11 mouse cellular contexts compared by ENCODE assay signal in the genomic region with DNA sequence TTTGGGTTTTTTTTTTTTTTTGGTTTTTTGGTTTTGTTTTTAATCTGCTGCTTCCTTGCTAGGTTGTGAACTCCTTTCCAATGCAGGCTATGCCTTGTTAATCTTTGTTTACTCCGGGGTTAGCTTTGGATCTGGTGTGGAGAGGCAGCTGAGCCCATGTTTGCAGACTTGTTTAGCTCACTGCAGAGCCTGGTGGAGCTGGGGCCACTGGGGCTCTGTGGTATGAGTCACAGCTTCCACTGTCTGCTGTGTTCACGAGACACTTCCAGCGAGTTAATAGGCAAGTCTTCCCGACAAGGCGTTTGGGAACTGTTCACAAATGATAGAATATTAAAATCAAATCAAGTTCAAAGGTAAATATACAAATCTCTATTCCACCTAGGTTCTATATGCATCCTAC. TPM values are rescaled to one million over a fixed set of nuclear protein-coding genes. Genes with fewer than 3 reads are reported as not detected.
A peak's percentile ranks its signal among the peaks of the same experiment; 100 is the strongest.
DNase-seq lines count a peak whose midpoint lies in the region; ATAC-seq and TF ChIP-seq lines count a peak whose summit lies in the region.
"Had no signal": no experiment of that assay in that cellular context is flagged by ENCODE, and none has a peak within 500 bp of the region (broad histone marks: within the 10 kb centered on the region; RNA-seq: fewer than 3 reads in every experiment).

No protein-coding gene starts in this region.

- no peak overlapping the region for H3K27ac ChIP-seq in gastrocnemius, adult 2 months
- 0 out of 2 replicates have a peak overlapping the region, but pooled peaks have one; percentile 10 for H3K27ac ChIP-seq in midbrain, embryonic 10.5 days (replicated peaks)
- no peak overlapping the region for H3K27ac ChIP-seq in midbrain, embryonic 14.5 days (replicated peaks; ENCODE audit: low read depth, low read length)
- peak overlapping the region; percentile 17; the same call in 1 of the 2 replicates for H3K27ac ChIP-seq in heart, embryonic 11.5 days (ENCODE audit: low read depth, low read length)
- no peak overlapping the region for H3K27ac ChIP-seq in stomach, embryonic 15.5 days
- H3K27ac ChIP-seq: limb, embryonic 15.5 days had no signal

- no peaks in the 10 kb centered on the region for H3K36me3 ChIP-seq in midbrain, embryonic 10.5 days
- no peaks in the 10 kb centered on the region for H3K36me3 ChIP-seq in midbrain, embryonic 14.5 days (ENCODE audit: control insufficient read depth, insufficient read depth, low read length)
- no peaks in the 10 kb centered on the region for H3K36me3 ChIP-seq in heart, embryonic 11.5 days (ENCODE audit: control insufficient read depth, insufficient read depth, low read length)
- H3K36me3 ChIP-seq in stomach, embryonic 15.5 days: no peaks in the 10 kb centered on the region
- H3K36me3 ChIP-seq: limb, embryonic 15.5 days had no signal

- ATAC-seq in midbrain, embryonic 14.5 days (ENCODE audit: low FRiP score, low TSS enrichment): no peak
- ATAC-seq in heart, embryonic 11.5 days (replicated peaks; ENCODE audit: insufficient number of reproducible peaks, low FRiP score, low TSS enrichment): 0 out of 2 replicates have a peak, but pooled peaks have one; percentile 65
- ATAC-seq in stomach, embryonic 15.5 days (ENCODE audit: insufficient read depth, low FRiP score, low read depth): peak; percentile 72
- ATAC-seq: CD4-positive, CD25-positive, alpha-beta regulatory T cell, adult 4 months had no signal

- peaks cover 36% of the 10 kb centered on the region for H3K4me1 ChIP-seq in midbrain, embryonic 10.5 days
- peaks cover 7% of the 10 kb centered on the region; the same call in 1 of the 2 replicates for H3K4me1 ChIP-seq in midbrain, embryonic 14.5 days (ENCODE audit: control insufficient read depth, insufficient read depth, low read length)
- peaks cover 19% of the 10 kb centered on the region for H3K4me1 ChIP-seq in heart, embryonic 11.5 days (ENCODE audit: control insufficient read depth, insufficient read depth, low read length)
- peaks cover 6% of the 10 kb centered on the region; the same call in 1 of the 2 replicates for H3K4me1 ChIP-seq in stomach, embryonic 15.5 days

- H3K9me3 ChIP-seq in midbrain, embryonic 10.5 days (replicated peaks): no peaks in the 10 kb centered on the region
- no peaks in the 10 kb centered on the region for H3K9me3 ChIP-seq in midbrain, embryonic 14.5 days (ENCODE audit: control insufficient read depth, low read length)
- H3K9me3 ChIP-seq in heart, embryonic 11.5 days (replicated peaks; ENCODE audit: control insufficient read depth, low read length): no peaks in the 10 kb centered on the region
- no peaks in the 10 kb centered on the region for H3K9me3 ChIP-seq in stomach, embryonic 15.5 days
- H3K9me3 ChIP-seq: limb, embryonic 15.5 days had no signal

- H3K4me3 ChIP-seq in gastrocnemius, adult 2 months: no peak overlapping the region
- no peak overlapping the region for H3K4me3 ChIP-seq in midbrain, embryonic 10.5 days
- no peak overlapping the region for H3K4me3 ChIP-seq in midbrain, embryonic 14.5 days (replicated peaks; ENCODE audit: low read depth, low read length)
- no peak overlapping the region for H3K4me3 ChIP-seq in heart, embryonic 11.5 days (ENCODE audit: low read depth, low read length)
- no peak overlapping the region for H3K4me3 ChIP-seq in stomach, embryonic 15.5 days (replicated peaks)
- H3K4me3 ChIP-seq: limb, embryonic 15.5 days had no signal

- 48% methylated on average over 5 of the region's 5 CpGs for WGBS in midbrain, embryonic 10.5 days
- 54% methylated on average over 5 of the region's 5 CpGs for WGBS in midbrain, embryonic 14.5 days
- WGBS in heart, embryonic 11.5 days (ENCODE audit: insufficient replicate concordance): 12% methylated on average over 5 of the region's 5 CpGs
- WGBS in stomach, embryonic 15.5 days: 12% methylated on average over 5 of the region's 5 CpGs

- no peak for TF ChIP-seq CTCF in gastrocnemius, adult 2 months (IDR thresholded peaks at IDR 0.05)

- no peak overlapping the region for H3K4me2 ChIP-seq in midbrain, embryonic 14.5 days (ENCODE audit: low read length)
- H3K4me2 ChIP-seq in heart, embryonic 11.5 days: 0 out of 2 replicates have a peak overlapping the region, but pooled peaks have one; percentile 19
- H3K4me2 ChIP-seq in stomach, embryonic 15.5 days: no peak overlapping the region
- H3K4me2 ChIP-seq: limb, embryonic 15.5 days had no signal

- H3K27me3 ChIP-seq in midbrain, embryonic 10.5 days (ENCODE audit: low read depth, poor library complexity, severe bottlenecking): no peaks in the 10 kb centered on the region
- no peaks in the 10 kb centered on the region for H3K27me3 ChIP-seq in midbrain, embryonic 14.5 days (ENCODE audit: control insufficient read depth, insufficient read depth, low read length)
- no peaks in the 10 kb centered on the region for H3K27me3 ChIP-seq in heart, embryonic 11.5 days (ENCODE audit: control insufficient read depth, insufficient read depth, low read length)
- H3K27me3 ChIP-seq in stomach, embryonic 15.5 days (replicated peaks): no peaks in the 10 kb centered on the region
- H3K27me3 ChIP-seq: limb, embryonic 15.5 days had no signal

- peak; percentile 42 for DNase-seq in gastrocnemius, adult 2 months
- DNase-seq in gastrocnemius, adult 8-10 months (ENCODE audit: low spot score in 2 of 2): no peak
- DNase-seq in midbrain, embryonic 10.5 days (ENCODE audit: low spot score): no peak
- no peak for DNase-seq in midbrain, embryonic 14.5 days
- DNase-seq in testis, postnatal 14 days (ENCODE audit: low spot score): no peak
- no peak for DNase-seq in embryo, embryonic 9.5 days (ENCODE audit: extremely low spot score)
- DNase-seq: thymus, adult 2 months had no signal

- H3K9ac ChIP-seq in midbrain, embryonic 14.5 days (replicated peaks; ENCODE audit: low read length): no peak overlapping the region
- no peak overlapping the region for H3K9ac ChIP-seq in heart, embryonic 11.5 days (ENCODE audit: low read depth, low read length)
- H3K9ac ChIP-seq in stomach, embryonic 15.5 days: no peak overlapping the region
- H3K9ac ChIP-seq: limb, embryonic 15.5 days had no signal

- intact Hi-C loops in gastrocnemius, adult 2 months (cut with DNase I): no loop called here

RNA-seq across cellular contexts. Expression of a gene that starts 22.4 kb away (rescaled TPM):
- total RNA-seq in gastrocnemius, adult 2 months (2021): 10 to 100 TPM; 59.8 to 69.4 TPM
- total RNA-seq in gastrocnemius, adult 8-10 months (2022): 10 to 100 TPM; 41.5 to 51.2 (median 49.4) TPM
- 0.96 and 1.1 TPM in 2 replicates for polyA plus RNA-seq in midbrain, embryonic 10.5 days (2016; fragmentation: Nextera tagmentation; extraction: Ambion mirVana)
- polyA plus RNA-seq in midbrain, embryonic 14.5 days (2014; fragmentation: Nextera tagmentation; extraction: Ambion mirVana): 7.5 and 7.7 TPM in 2 replicates
- 1.5 and 1.9 TPM in 2 replicates for polyA plus RNA-seq in heart, embryonic 11.5 days (2014; fragmentation: Nextera tagmentation; extraction: Ambion mirVana)
- polyA plus RNA-seq in stomach, embryonic 15.5 days (2015; fragmentation: Nextera tagmentation; extraction: Ambion mirVana): 7.8 and 8.5 TPM in 2 replicates

RNA-seq across cellular contexts. Expression of a gene that starts 30.7 kb away (rescaled TPM):
- 10 to 100 TPM; 55.5 to 67.5 TPM for total RNA-seq in gastrocnemius, adult 2 months (2021)
- total RNA-seq in gastrocnemius, adult 8-10 months (2022): 10 to 100 TPM; 55.1 to 62.3 (median 58.3) TPM
- polyA plus RNA-seq in midbrain, embryonic 10.5 days (2016; fragmentation: Nextera tagmentation; extraction: Ambion mirVana): 70.9 and 74.1 TPM in 2 replicates
- polyA plus RNA-seq in midbrain, embryonic 14.5 days (2014; fragmentation: Nextera tagmentation; extraction: Ambion mirVana): 91.5 and 93.7 TPM in 2 replicates
- 146 and 150 TPM in 2 replicates for polyA plus RNA-seq in heart, embryonic 11.5 days (2014; fragmentation: Nextera tagmentation; extraction: Ambion mirVana)
- polyA plus RNA-seq in stomach, embryonic 15.5 days (2015; fragmentation: Nextera tagmentation; extraction: Ambion mirVana): 85.6 and 89.8 TPM in 2 replicates

Comparison
In these comparisons a context has a peak if more than half of its experiments do, and no peak if none do; other contexts are left out.
1. H3K27ac ChIP-seq: peak in midbrain, embryonic 10.5 days (single experiment) and heart, embryonic 11.5 days (single experiment); none in gastrocnemius, adult 2 months (single experiment), midbrain, embryonic 14.5 days (single experiment) and stomach, embryonic 15.5 days (single experiment).